Mouse (Mus musculus) heart, adult 11 months (tissue): ENCODE measurements around the gene Krtap31-1.
"Not testable (repeated sequence)": the region's sequence is repeated elsewhere in the genome, so short reads cannot be mapped to it uniquely, and the experiment has no call there.

Experiments
- DNase-seq: peaks from one replicate; pipeline ENCODE4 v3.0.0; 2022

Gene Krtap31-1

GRCm38 (mm10) chr11:99907620-99908019 lies at the start of gene Krtap31-1:
Gene Krtap31-1, plus strand, starts transcription at chr11:99907920.
- no peak for DNase-seq

- no peak for DNase-seq
Observed at GRCm38 (mm10) chr11:99858761-99859160, 49.0 kb upstream of the Krtap31-1 start.

- DNase-seq: not testable (repeated sequence)
Observed at GRCm38 (mm10) chr11:99864176-99864575, 43.5 kb upstream of the Krtap31-1 start, which contains the start of gene Gm11559. Gene Gm11559, plus strand, starts transcription at chr11:99864476.

- not testable (repeated sequence) for DNase-seq
Observed at GRCm38 (mm10) chr11:99873089-99873488, 34.6 kb upstream of the Krtap31-1 start, which contains the start of gene Krtap9-1. Gene Krtap9-1, plus strand, starts transcription at chr11:99873389.

GRCm38 (mm10) chr11:99878887-99879286 lies 28.8 kb upstream of the Krtap31-1 start, which contains the start of gene Gm11567:
Gene Gm11567, plus strand, starts transcription at chr11:99879187.
- not testable (repeated sequence) for DNase-seq

GRCm38 (mm10) chr11:99914451-99914850 lies 6.7 kb downstream of the Krtap31-1 start, which contains the start of gene Gm11565:
Gene Gm11565, plus strand, starts transcription at chr11:99914751.
- DNase-seq: no peak

GRCm38 (mm10) chr11:99935991-99936390 lies 28.3 kb downstream of the Krtap31-1 start, which contains the start of gene Krtap31-2:
Gene Krtap31-2, plus strand, starts transcription at chr11:99936291.
- no peak for DNase-seq

- DNase-seq: no peak
Observed at GRCm38 (mm10) chr11:99937751-99938264, 30.1 kb downstream of the Krtap31-1 start.

- no peak for DNase-seq
Observed at GRCm38 (mm10) chr11:99948175-99948574, 40.5 kb downstream of the Krtap31-1 start, which contains the start of gene Krtap9-5. Gene Krtap9-5, plus strand, starts transcription at chr11:99948475.
